Mouse (Mus musculus) T-helper 1 cell (primary cell): ENCODE data around the gene Qsox2.

ENCODE experiments used
- in situ Hi-C: fragments of 300-600 bp; cut with MboI, MseI; formaldehyde crosslinking; loops from one replicate; pipeline ENCODE4 v1.15.1; 2025; ENCODE audit warnings: high pct_unique_total_duplicates

Gene Qsox2

DNA sequence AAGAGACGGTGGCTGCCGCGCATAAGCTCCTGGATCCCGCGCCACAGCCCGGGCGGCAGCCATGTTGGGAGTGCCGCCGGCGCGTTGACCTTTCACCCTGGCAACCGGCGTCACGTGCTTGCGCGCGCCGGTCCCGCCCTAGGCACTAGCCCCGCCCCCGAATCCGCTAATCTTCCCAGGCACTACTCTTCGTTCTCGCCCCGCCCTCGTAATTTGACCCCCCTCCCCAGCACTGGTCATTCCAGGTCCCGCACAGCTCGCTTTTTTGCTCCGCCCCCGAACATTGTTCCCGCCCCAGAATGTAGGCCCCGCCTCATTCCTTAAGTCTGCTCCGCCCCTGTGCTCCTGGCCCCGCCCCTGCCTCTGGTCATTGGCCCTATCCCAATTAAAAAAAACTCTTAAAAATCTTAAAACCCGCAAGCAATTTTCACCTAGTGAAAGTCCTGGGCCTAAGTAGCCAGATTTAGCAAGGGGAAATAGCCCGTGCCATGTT is at the start of gene Qsox2:
Qsox2 (minus strand) TSS at position 236 of the 493 bp plus-strand sequence.
- in situ Hi-C loops: loop anchor here (5.0 to 10.0 kb wide), 2 partner anchors 93 to 625 kb away; no protein-coding TSS in a partner anchor

- in situ Hi-C loops: no loop called here
Observed at GRCm38 (mm10) chr2:26286391-26286790, 49.1 kb upstream of the Qsox2 start.

GRCm38 (mm10) chr2:26285804-26286203 is 48.5 kb upstream of the Qsox2 start:
- in situ Hi-C loops: no loop called here

DNA sequence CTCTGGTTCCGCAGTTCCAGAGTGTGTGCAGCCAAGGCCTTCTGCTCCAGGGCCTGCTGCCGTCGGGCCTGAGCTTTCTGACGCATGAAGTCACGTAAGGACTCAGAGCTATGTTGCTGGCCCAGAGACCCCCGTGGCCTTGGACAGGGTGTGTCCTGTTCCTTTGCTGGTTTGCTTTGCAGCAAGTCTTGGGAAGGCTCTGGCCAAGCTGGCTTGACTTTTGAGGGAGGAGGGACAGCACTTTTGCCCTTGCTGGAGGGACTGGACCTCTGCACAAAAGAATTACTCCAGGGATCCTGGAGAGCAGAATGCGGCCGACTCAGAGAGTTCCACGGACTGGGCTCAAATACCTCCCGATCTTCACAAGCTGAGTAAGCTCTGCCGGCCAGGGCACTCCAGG is 43.3 kb upstream of the Qsox2 start:
- in situ Hi-C loops: no loop called here

- in situ Hi-C loops: loop anchor here (5.0 kb wide), 1 partner anchor 122 kb away; no protein-coding TSS in a partner anchor
Observed at GRCm38 (mm10) chr2:26279712-26280111, 42.4 kb upstream of the Qsox2 start.

GRCm38 (mm10) chr2:26273611-26274010 is 36.3 kb upstream of the Qsox2 start:
- in situ Hi-C loops: loop anchor here (5.0 kb wide), 1 partner anchor 96 kb away; no protein-coding TSS in a partner anchor

- in situ Hi-C loops: no loop called here
Observed at GRCm38 (mm10) chr2:26268216-26268615, 30.9 kb upstream of the Qsox2 start.

- in situ Hi-C loops: no loop called here
Observed at GRCm38 (mm10) chr2:26266066-26266742, 28.9 kb upstream of the Qsox2 start.

DNA sequence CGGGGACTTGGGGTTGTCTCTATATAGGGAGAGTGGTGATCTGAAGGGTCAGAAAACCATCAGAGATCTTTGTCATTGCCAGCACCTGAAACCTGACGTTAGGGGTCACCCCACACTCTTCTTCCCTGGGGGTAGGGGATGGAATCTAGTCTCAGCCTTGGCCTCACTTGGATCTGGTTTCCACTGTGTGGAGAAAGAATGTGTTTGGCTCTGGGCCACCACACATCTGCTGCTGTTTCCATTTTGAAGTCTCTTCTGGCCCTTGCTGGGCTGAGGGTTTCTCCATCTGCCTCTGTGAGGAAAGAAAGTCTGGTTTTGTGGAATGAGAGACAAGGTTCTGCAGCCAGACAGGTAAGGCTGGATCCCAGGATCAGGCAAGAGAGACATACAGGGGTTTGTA is 27.8 kb upstream of the Qsox2 start:
- in situ Hi-C loops: no loop called here

GRCm38 (mm10) chr2:26264646-26265045 is 27.3 kb upstream of the Qsox2 start:
- in situ Hi-C loops: no loop called here

GRCm38 (mm10) chr2:26257315-26258096 is 20.2 kb upstream of the Qsox2 start:
- in situ Hi-C loops: no loop called here

DNA sequence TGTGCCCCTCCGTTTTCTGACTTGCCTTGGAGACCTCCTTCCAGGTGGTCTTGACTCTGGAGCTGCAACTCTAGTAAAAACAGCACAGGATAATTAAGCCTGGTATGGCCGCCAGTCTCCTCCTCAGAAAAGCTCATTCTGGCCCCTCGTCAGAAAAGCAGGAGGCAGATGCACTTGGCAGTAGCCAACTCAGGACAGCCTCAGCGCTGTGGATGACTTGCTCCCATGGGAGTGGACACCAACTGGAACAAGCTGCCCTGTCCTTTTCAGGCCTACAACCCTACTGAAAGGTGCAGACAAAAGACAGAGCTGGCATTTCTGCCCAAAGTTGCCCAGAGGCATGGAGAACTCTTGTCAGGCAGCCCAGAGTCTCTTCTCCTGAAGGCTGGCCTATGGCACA is 17.5 kb upstream of the Qsox2 start:
- in situ Hi-C loops: no loop called here

DNA sequence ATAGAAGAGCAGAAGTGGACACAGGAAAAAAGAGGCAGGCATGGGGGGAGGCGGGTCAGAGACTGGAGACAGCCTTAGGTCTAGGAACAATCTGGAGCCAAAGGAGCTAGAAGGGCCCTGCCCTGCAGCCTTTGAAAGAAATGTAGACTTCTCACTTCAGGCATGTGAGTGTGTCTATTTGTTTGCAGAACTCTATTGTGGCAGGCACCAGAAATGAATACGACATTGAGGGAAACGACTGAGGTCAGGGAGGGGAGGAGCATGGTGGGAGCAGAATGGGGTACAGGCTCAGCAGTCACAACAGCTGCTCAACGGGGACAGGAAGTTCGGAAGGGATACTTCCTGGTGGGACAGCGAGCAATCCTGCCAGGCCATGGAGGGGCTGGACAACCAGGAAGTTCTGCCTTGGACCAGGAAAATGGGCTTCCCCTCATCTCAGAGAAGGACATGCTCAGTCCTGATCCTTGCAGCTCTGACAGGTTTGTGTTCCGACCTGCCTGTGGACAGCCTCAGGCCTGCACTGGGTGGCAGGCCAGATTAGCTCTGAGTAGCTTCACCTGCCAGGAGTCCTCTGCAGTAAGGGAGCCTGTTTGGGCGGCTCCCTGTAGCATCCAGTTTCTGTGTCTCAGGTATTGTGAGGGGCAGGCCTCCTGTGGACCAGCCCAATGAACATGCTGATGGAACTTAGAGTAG is 15.3 kb upstream of the Qsox2 start:
- in situ Hi-C loops: no loop called here

DNA sequence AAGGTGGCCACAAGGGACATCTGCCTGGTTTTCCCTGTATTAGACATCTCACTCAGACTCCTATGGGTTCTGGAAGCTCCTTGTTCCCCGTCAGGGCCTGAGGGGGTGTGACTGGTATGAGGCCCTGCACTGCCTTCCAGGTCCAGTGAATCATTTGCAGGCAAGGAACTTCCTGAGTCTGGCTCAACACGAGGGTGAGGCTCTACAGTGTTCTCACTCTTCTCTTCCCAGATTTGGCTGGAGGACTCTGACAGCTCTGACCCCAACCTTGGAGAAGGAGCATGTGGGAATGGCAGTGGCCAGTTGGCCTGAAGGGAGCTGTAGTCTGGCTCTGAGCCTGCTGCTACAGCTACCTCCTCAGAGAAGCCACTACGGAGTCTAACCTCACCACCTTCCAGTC is 10.2 kb upstream of the Qsox2 start:
- in situ Hi-C loops: no loop called here

DNA sequence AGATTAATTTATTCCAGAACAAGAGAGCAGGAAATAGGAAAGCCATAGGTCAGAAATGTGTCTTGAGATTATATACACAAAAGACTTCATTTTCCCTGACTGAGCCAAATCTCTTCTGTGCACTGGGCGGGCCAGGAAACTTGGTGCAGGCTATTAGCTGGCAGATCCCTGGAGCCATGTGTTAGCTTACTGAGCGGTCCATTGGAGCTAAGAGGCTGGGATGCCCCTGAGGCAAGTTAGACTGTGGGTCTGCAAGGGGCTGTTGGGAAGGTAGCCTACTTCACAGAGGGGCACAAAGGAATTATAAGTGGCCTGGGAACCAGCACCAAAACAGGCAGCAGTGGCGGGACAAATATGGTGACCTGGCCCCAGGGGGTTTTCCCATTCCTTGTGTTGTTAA is 3.5 kb upstream of the Qsox2 start:
- in situ Hi-C loops: no loop called here

DNA sequence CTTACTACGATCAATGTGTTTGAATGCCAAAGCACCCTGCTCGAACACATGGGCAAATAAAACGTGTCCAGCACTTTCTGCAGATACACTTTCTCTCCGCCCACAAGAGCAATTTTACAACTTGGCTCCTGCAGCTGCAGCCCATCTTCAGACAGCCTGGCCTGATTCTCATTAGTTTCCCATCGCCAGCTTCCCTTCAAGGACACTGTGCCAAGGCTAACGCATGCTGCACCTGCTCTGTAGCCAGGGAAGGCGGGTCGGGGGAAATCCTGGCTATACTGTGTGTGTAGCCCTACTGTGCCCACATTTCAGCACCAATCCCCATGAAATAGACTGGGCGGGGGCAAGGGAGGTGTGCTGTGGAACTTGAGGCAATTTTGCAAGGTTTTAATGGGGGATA is 3.0 kb upstream of the Qsox2 start:
- in situ Hi-C loops: no loop called here

DNA sequence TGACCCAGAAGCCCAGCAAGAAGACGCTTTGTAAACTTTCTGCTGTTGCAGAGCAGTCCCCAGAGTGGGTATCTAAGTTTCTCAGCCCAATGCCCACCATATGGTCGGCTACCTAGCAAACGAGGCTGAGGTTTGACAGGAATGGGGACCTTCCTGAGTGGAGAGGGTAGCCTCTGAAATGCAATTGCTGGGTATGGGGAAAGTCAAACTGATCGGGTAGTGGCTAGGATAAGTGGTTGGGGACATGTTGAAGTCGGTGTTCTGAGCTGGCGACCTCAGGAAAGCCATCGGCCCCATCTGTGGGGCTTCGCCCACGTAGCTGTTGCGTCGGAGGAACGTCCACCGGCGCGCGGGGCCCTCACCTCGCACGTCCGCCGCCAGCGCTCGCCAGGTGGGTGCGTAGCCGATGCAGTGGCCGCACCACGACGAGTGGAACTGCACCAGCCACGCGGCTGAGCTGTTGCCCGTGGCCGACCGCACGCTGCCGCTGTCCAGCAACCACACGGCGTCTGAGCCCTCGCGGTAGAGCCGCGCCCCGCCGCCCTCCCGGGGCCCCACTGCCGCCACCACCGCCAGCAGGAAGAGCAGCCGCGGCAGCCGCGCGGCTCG is 540 bp downstream of the Qsox2 start:
- in situ Hi-C loops: loop anchor here (5.0 to 10.0 kb wide), 2 partner anchors 92 to 624 kb away; no protein-coding TSS in a partner anchor

DNA sequence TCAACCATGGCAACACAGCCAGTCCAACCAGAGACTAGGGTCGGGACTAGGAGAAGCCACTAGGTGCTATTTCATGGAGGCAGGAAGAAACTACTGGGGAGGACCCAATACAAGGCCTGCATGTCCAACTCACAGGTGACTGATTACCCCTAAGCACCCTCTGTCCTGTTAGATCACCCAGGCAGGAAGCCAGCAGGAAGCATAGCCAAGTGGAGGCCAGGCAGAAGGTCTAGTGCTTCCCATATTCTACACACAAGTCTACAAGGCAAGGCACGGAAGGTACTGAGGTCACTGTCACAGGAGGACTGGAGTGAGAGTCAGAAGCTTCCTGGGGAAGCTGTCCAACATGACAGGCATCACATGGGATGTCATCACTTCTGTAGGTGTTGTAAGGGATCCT is 2.6 kb downstream of the Qsox2 start:
- in situ Hi-C loops: loop anchor here (5.0 to 10.0 kb wide), 2 partner anchors 90 to 622 kb away; no protein-coding TSS in a partner anchor

GRCm38 (mm10) chr2:26234253-26234652 is 3.1 kb downstream of the Qsox2 start:
- in situ Hi-C loops: loop anchor here (10.0 kb wide), 1 partner anchor 89 kb away; no protein-coding TSS in a partner anchor

GRCm38 (mm10) chr2:26231366-26231765 is 6.0 kb downstream of the Qsox2 start:
- in situ Hi-C loops: loop anchor here (10.0 kb wide), 1 partner anchor 87 kb away; no protein-coding TSS in a partner anchor

DNA sequence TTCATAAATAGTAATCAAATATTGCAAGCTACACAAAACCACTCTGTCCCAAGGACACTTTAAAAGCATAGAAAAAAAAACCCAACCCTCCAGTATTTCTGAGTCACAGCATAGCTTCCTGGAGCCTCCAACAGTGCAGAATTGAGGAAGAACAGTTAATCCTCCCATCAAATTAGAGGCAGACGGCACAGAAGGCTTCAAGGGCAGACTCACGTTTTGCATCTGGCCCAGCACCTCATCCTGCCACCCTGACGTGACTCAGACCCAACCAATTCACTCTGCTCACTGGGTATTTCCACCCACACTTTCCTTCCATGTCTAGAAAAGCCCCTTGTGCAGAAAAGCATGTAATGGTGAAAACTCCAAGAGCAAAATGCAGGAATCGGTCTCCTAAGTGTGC is 7.1 kb downstream of the Qsox2 start:
- in situ Hi-C loops: loop anchor here (10.0 kb wide), 1 partner anchor 85 kb away; no protein-coding TSS in a partner anchor
